Mouse (Mus musculus) embryonic facial prominence, embryonic 15.5 days (tissue): ENCODE data around the gene Bcat1. TPM values are rescaled to one million over a fixed set of nuclear protein-coding genes. Genes with fewer than 3 reads are reported as not detected.

ENCODE experiments used
- ATAC-seq: fragments of 200-750 bp; cut with Nextera tagmentation; 2 replicates; pipeline ENCODE4 v1.8.0; 2017; ENCODE audit warnings: low read depth, moderate TSS enrichment; ENCODE audit not compliant: insufficient number of reproducible peaks, low FRiP score, low TSS enrichment
- H3K27ac ChIP-seq: fragments of 300-500 bp; sonication (generic); replicated peaks from 2 replicates; pipeline ENCODE4 v1.5.1; 2015; ENCODE audit warnings: mild to moderate bottlenecking, inconsistent platforms
- H3K27me3 ChIP-seq: fragments of 300-500 bp; sonication (generic); 2 replicates; pipeline ENCODE4 v1.6.1; 2015; ENCODE audit warnings: inconsistent platforms
- H3K36me3 ChIP-seq: fragments of 300-500 bp; sonication (generic); 2 replicates; pipeline ENCODE4 v1.6.1; 2015; ENCODE audit warnings: mild to moderate bottlenecking, inconsistent platforms
- H3K4me1 ChIP-seq: fragments of 300-500 bp; sonication (generic); 2 replicates; pipeline ENCODE4 v1.6.1; 2015; ENCODE audit warnings: inconsistent platforms
- H3K4me2 ChIP-seq: fragments of 300-500 bp; sonication (generic); replicated peaks from 2 replicates; pipeline ENCODE4 v1.6.1; 2015; ENCODE audit warnings: mild to moderate bottlenecking, inconsistent platforms
- H3K4me3 ChIP-seq: fragments of 300-500 bp; sonication (generic); replicated peaks from 2 replicates; pipeline ENCODE4 v1.5.1; 2015; ENCODE audit warnings: mild to moderate bottlenecking, inconsistent platforms
- H3K9ac ChIP-seq: fragments of 300-500 bp; sonication (generic); 2 replicates; pipeline ENCODE4 v1.6.1; 2015; ENCODE audit warnings: inconsistent platforms
- H3K9me3 ChIP-seq: fragments of 300-500 bp; sonication (generic); replicated peaks from 2 replicates; pipeline ENCODE4 v1.6.1; 2016; ENCODE audit warnings: inconsistent platforms
- WGBS: fragments of 180-500 bp; shearing (Covaris S2); methylation state at CpG from one replicate; pipeline ENCODE4 v1.1.7; 2015; 5-methylcytosine and 5-hydroxymethylcytosine counted together
- polyA plus RNA-seq: library from polyadenylated mRNA; unstranded; fragments of >200 nt; fragmentation: Nextera tagmentation; extraction: Ambion mirVana; gene quantifications from 2 replicates; pipeline ENCODE4 v1.2.1, GENCODE M21; 2015

Gene Bcat1
- polyA plus RNA-seq, 1 experiment from 2014 or later: 22.7 TPM

DNA sequence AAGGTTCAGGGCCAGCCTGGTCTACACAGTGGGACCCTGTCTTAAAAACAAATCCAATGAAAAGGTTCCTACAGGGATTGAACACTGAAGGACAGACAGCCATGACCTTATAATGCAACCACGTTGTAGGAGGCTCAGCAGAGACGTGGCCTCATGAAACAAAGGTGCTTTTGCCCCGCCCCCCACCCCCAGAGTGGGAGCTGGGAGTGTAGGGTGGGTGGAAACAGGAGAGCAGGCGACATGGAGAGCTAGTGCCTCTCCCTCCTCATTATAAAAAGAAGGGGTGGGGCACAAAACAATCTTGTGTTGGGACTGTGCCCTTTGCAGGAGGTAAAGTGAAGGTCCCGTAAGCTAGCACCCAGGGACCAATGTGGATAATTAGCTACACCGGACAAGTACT is 74.5 kb downstream of the Bcat1 start:
- Histone ChIP-seq H3K4me3 (no peak overlapping the region), H3K4me1 (0 out of 2 replicates have a peak, but pooled peaks cover 7% of the 10 kb centered on the region), H3K9ac (no peak overlapping the region), H3K9me3 (no peaks in the 10 kb centered on the region), H3K27ac (no peak overlapping the region), H3K4me2 (no peak overlapping the region), H3K27me3 (no peaks in the 10 kb centered on the region), H3K36me3 (no peaks in the 10 kb centered on the region)
- no peak; the same call in 1 of the 2 replicates for ATAC-seq
- 46% methylated on average over 6 of the region's 6 CpGs for WGBS

DNA sequence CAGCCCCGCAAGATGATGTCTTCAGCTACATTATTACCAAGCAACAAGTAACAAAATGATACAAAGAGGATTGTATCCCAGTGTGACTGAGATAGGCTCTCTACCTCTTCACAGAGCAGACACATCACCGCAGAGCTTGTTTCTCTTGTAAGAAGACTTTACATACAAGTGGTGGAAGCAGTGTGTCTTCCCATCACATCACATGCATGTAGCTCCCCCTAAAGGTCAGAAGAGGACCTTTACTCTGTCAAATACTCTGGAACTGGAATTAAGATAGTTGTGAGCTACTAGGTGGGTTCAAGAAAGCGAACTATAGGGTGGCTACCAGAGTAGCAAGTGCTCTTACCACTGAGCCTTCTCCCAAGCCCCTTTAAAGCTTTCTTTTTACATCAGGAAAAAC is 78.8 kb downstream of the Bcat1 start:
- Histone ChIP-seq H3K36me3 (no peaks in the 10 kb centered on the region), H3K27me3 (no peaks in the 10 kb centered on the region), H3K4me2 (no peak overlapping the region), H3K27ac (no peak overlapping the region), H3K4me3 (no peak overlapping the region), H3K4me1 (0 out of 2 replicates have a peak, but pooled peaks cover 7% of the 10 kb centered on the region), H3K9me3 (no peaks in the 10 kb centered on the region), H3K9ac (no peak overlapping the region)
- WGBS: 84% methylated on average over 3 of the region's 3 CpGs
- ATAC-seq: no peak

DNA sequence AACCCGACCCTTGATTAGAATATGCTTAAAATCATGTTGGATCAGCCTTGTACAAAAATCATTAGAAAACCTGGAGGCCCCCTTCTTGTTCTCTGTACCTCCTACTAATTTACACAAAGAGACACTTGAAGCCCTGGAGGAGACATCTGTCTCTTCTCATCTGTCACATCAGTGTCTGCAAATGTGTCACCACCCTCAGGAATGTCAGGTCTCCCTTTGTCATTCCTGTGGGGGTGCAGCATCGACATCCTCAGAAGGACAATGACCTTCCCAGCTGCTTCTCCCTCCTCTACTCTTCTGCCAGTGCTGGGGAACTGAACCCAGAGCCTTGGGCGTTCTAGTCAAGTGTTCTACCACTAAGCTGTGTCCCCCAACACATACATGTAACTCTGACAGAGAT is 83.9 kb downstream of the Bcat1 start:
- H3K9ac ChIP-seq: no peak overlapping the region
- no peaks in the 10 kb centered on the region for H3K27me3 ChIP-seq
- no peaks in the 10 kb centered on the region for H3K36me3 ChIP-seq
- H3K9me3 ChIP-seq: no peaks in the 10 kb centered on the region
- H3K27ac ChIP-seq: no peak overlapping the region
- WGBS: 53% methylated on average over 3 of the region's 3 CpGs
- no peak overlapping the region for H3K4me3 ChIP-seq
- no peaks in the 10 kb centered on the region for H3K4me1 ChIP-seq
- no peak for ATAC-seq
- no peak overlapping the region for H3K4me2 ChIP-seq

DNA sequence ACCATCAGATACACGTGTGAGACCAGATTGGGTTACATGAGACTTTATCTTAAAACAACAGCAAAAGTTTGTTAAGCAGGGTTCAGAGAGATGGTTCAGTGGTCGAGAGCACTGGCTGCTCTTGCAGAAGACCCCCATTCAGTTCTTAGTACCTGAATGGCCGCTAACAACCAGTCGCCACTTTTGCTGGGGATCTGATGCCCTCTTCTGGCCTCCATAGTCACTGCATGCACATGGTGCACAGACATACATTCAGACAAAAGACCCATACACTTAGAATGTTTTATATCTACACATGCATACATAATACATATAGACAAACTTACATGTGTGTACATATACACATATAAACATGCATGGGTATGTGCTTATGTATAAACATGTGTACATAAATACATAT is 86.8 kb downstream of the Bcat1 start:
- Histone ChIP-seq H3K27me3 (no peaks in the 10 kb centered on the region), H3K4me1 (no peaks in the 10 kb centered on the region), H3K36me3 (no peaks in the 10 kb centered on the region), H3K27ac (no peak overlapping the region), H3K9me3 (no peaks in the 10 kb centered on the region), H3K9ac (no peak overlapping the region), H3K4me2 (no peak overlapping the region), H3K4me3 (no peak overlapping the region)
- WGBS: 90% methylated on average over 4 of the region's 4 CpGs
- no peak for ATAC-seq

DNA sequence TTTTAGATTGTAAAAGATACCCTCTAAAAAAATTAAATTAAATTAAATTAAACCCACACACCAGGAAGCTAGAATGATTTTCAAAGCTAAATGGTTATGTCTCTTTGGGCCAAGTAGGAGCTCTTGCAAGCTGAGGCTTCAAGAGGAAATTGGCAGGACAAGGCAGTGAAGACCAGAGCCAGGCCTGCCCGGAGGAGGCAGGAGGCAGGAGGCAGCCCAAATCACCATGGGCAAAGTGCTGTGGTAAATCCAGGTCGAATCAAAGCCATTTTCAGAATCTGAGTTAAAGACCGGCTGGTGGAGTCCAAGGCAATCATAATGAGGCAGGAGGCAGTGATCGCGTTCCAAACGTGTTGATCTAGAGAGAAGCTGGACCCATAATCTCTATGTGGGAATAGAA is 88.3 kb downstream of the Bcat1 start:
- WGBS: 73% methylated on average over 6 of the region's 6 CpGs
- no peak for ATAC-seq
- Histone ChIP-seq H3K4me1 (no peaks in the 10 kb centered on the region), H3K9me3 (no peaks in the 10 kb centered on the region), H3K9ac (no peak overlapping the region), H3K36me3 (no peaks in the 10 kb centered on the region), H3K4me2 (no peak overlapping the region), H3K27ac (no peak overlapping the region), H3K4me3 (no peak overlapping the region), H3K27me3 (no peaks in the 10 kb centered on the region)

DNA sequence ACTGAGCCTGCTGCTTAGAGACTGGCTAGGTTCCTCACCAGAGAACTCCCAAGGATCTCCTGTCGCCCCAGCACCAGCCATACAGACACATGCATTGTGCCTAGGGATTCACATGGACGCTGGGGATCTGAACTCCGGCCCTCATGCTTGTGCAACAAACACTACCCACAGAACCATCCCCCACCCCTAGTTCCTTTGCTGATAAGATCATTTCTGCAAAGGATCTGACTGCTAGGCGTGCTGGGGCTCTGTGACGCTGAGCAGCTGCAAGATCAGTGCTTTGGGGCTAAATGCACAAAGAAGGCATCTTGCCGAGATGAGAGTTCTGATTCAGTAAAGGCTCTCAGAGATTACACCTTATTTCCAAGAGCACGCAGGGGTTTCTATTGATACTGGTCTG is 88.8 kb downstream of the Bcat1 start:
- ATAC-seq: no peak
- Histone ChIP-seq H3K27ac (no peak overlapping the region), H3K9me3 (no peaks in the 10 kb centered on the region), H3K4me3 (no peak overlapping the region), H3K9ac (no peak overlapping the region), H3K4me1 (no peaks in the 10 kb centered on the region), H3K27me3 (no peaks in the 10 kb centered on the region), H3K4me2 (no peak overlapping the region), H3K36me3 (no peaks in the 10 kb centered on the region)
- WGBS: 57% methylated on average over 7 of the region's 7 CpGs

DNA sequence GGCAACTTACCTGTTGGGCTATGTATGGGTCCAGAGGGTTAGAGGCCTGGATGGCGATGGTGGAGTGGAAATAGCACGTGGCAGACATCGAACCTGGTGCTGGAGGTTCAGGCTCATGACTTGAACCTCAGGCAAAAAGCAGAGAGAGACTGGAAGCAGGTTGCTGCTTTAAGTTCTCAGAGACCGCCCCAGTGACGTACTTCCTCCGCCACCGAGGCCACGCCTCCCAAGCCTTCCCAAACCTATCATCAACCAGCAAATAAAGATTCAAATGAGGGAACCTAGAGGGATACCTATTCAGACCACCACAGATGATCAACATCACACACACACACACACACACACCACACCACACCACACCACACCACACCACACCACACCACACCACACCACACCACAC is 91.8 kb downstream of the Bcat1 start:
- Histone ChIP-seq H3K4me3 (no peak overlapping the region), H3K27ac (no peak overlapping the region), H3K4me2 (no peak overlapping the region), H3K4me1 (no peaks in the 10 kb centered on the region), H3K27me3 (no peaks in the 10 kb centered on the region), H3K9ac (no peak overlapping the region), H3K9me3 (no peaks in the 10 kb centered on the region), H3K36me3 (no peaks in the 10 kb centered on the region)
- ATAC-seq: no peak
- 96% methylated on average over 8 of the region's 8 CpGs for WGBS

DNA sequence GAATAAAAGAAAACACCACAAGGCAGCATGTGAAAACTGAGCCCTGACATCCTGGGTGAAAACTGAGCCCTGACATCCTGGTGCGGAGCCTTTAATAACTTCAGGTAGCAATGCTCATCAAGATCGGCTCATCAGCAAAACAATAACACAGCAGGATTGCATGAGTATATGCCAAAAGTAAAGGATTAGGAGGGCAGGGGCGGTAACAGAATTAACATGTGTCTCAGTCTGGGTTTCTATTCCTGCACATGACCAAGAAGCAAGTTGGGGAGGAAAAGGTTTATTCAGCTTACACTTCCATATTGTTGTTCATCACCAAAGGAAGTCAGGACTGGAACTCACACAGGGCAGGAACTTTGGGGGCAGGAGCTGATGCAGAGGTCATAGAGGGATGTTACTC is 93.9 kb downstream of the Bcat1 start:
- 78% methylated on average over 3 of the region's 3 CpGs for WGBS
- no peak overlapping the region for H3K4me3 ChIP-seq
- H3K9me3 ChIP-seq: no peaks in the 10 kb centered on the region
- no peak overlapping the region for H3K9ac ChIP-seq
- H3K4me2 ChIP-seq: no peak overlapping the region
- no peak for ATAC-seq
- no peaks in the 10 kb centered on the region for H3K27me3 ChIP-seq
- H3K27ac ChIP-seq: no peak overlapping the region
- H3K36me3 ChIP-seq: no peaks in the 10 kb centered on the region
- H3K4me1 ChIP-seq: no peaks in the 10 kb centered on the region

DNA sequence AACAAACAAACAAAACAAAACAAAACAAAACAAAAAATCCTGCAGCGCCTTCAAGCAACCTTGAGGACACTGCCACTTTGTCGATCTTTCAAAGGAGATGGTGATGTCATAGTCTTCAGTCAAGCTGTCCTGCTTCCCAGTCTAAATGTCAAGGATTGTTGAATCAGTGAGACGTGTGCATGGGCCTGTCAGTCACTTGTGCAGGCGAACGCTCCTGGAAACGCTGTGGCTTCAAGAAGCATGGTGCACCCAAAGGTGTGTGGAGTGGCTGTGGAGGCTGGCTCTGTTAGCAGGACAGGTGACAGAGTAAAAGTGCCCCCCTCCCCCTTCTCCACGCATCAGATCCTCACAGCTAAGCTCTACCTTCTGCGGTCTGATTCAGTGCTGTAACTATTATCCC is 103.6 kb downstream of the Bcat1 start:
- Histone ChIP-seq H3K9me3 (no peaks in the 10 kb centered on the region), H3K36me3 (no peaks in the 10 kb centered on the region), H3K27ac (no peak overlapping the region), H3K4me2 (no peak overlapping the region), H3K27me3 (no peaks in the 10 kb centered on the region), H3K4me3 (no peak overlapping the region), H3K9ac (no peak overlapping the region), H3K4me1 (no peaks in the 10 kb centered on the region)
- WGBS: 78% methylated on average over 8 of the region's 8 CpGs
- no peak for ATAC-seq

DNA sequence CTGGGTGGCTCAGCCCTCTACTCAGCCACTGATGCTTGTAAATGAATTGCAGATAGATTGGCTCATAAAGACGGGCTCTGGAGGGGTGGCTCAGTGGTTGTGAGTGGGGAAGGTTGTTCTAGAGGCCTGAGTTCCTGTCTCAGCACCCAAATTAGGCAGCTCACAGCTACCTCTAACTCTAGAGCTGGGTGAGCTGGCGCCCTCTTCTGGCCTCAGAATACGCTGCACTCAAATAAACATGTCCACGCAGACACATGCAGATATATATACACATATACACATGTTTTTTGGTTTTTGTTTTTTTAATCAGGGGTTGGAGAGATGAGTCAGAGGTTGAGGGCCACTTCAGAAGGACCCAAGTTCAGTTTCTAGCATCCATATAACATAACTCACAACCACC is 105.1 kb downstream of the Bcat1 start:
- H3K4me2 ChIP-seq: no peak overlapping the region
- H3K4me3 ChIP-seq: no peak overlapping the region
- 83% methylated on average over 4 of the region's 4 CpGs for WGBS
- no peaks in the 10 kb centered on the region for H3K4me1 ChIP-seq
- no peaks in the 10 kb centered on the region for H3K9me3 ChIP-seq
- H3K27me3 ChIP-seq: no peaks in the 10 kb centered on the region
- no peaks in the 10 kb centered on the region for H3K36me3 ChIP-seq
- no peak for ATAC-seq
- H3K9ac ChIP-seq: no peak overlapping the region
- H3K27ac ChIP-seq: no peak overlapping the region

DNA sequence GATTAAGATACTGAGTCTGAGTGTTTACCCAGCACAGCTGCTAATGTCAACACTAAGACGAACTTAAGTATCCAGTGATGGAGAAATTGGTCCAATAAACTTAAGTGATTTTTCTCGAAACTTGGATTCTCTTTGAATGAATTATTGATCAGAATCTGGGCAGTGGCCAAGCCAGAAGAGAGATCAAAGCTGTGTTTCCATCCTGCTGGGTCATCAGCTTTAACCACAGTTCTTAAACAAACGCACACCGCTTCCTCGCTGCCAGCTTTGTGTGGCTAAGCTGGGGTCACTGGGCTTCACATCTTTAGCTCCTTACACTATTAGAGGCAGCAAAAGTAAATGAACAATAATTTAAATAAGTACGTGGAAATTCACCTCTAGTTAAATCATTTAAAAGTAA is 108.4 kb downstream of the Bcat1 start:
- 60% methylated on average over 6 of the region's 6 CpGs for WGBS
- H3K36me3 ChIP-seq: no peaks in the 10 kb centered on the region
- no peak overlapping the region for H3K27ac ChIP-seq
- H3K27me3 ChIP-seq: no peaks in the 10 kb centered on the region
- H3K4me1 ChIP-seq: no peaks in the 10 kb centered on the region
- no peak overlapping the region for H3K4me2 ChIP-seq
- ATAC-seq: no peak
- H3K9ac ChIP-seq: no peak overlapping the region
- H3K9me3 ChIP-seq: no peaks in the 10 kb centered on the region
- no peak overlapping the region for H3K4me3 ChIP-seq

DNA sequence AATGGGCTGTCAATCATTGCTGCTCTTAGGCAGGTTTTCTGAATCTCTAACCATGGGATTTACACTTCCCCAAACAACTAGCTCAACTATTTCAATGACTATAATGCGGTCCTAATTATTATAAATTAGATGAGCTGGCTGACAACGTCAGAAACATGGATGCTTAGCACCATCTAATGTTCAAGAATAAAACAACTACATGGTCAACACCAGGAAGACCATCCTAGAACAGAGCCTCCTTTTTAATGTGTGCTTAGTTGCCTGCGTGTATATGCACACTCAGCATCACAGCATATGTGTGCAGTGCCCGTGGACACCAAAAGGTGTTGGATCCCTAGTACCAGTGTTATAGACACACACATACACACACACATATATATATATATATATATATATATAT is 111.8 kb downstream of the Bcat1 start:
- Histone ChIP-seq H3K9ac (no peak overlapping the region), H3K27ac (no peak overlapping the region), H3K4me3 (no peak overlapping the region), H3K27me3 (no peaks in the 10 kb centered on the region), H3K4me2 (no peak overlapping the region), H3K4me1 (no peaks in the 10 kb centered on the region), H3K36me3 (no peaks in the 10 kb centered on the region), H3K9me3 (no peaks in the 10 kb centered on the region; the same call in 1 of the 2 replicates)
- 64% methylated on average over 4 of the region's 4 CpGs for WGBS
- ATAC-seq: no peak
